Mouse (Mus musculus) retina, postnatal 7 days (tissue): ENCODE measurements around the gene Mtss1l.

ENCODE experiments used
- DNase-seq: peaks from one replicate; pipeline ENCODE4 v3.0.0-alpha.2; 2012; ENCODE audit warnings: low read depth, low spot score

Mtss1l gene

GRCm38 (mm10) chr8:110738591-110739195, 17.4 kb downstream of the Mtss1l start:
- DNase-seq, result no peak

GRCm38 (mm10) chr8:110740629-110741175, 19.4 kb downstream of the Mtss1l start:
- no peak for DNase-seq

GRCm38 (mm10) chr8:110741816-110742451, 20.7 kb downstream of the Mtss1l start:
- no peak for DNase-seq

GRCm38 (mm10) chr8:110742452-110742818, 21.2 kb downstream of the Mtss1l start:
- no peak for DNase-seq

GRCm38 (mm10) chr8:110745162-110745561, 23.9 kb downstream of the Mtss1l start:
- no peak for DNase-seq

GRCm38 (mm10) chr8:110746661-110747060, 25.4 kb downstream of the Mtss1l start:
- no peak for DNase-seq

GRCm38 (mm10) chr8:110749500-110750170, 28.4 kb downstream of the Mtss1l start:
- DNase-seq, result peak; percentile 73

GRCm38 (mm10) chr8:110750269-110750668, 29.0 kb downstream of the Mtss1l start:
- no peak for DNase-seq

- DNase-seq, result no peak
These were observed 30.2 kb downstream of the Mtss1l start for GRCm38 (mm10) chr8:110751490-110751889.

GRCm38 (mm10) chr8:110754713-110755112, 33.4 kb downstream of the Mtss1l start:
- no peak for DNase-seq

GRCm38 (mm10) chr8:110755511-110756170, 34.4 kb downstream of the Mtss1l start:
- DNase-seq, result no peak

- no peak for DNase-seq
These were observed 34.9 kb downstream of the Mtss1l start for GRCm38 (mm10) chr8:110756196-110756595.

GRCm38 (mm10) chr8:110760280-110760940, 39.1 kb downstream of the Mtss1l start:
- peak; percentile 11 for DNase-seq

- DNase-seq, result no peak
These were observed 39.9 kb downstream of the Mtss1l start for GRCm38 (mm10) chr8:110761185-110761584.

- DNase-seq, result no peak
These were observed 40.7 kb downstream of the Mtss1l start for GRCm38 (mm10) chr8:110761988-110762387.

- no peak for DNase-seq
These were observed 43.4 kb downstream of the Mtss1l start for GRCm38 (mm10) chr8:110764671-110765070.

- no peak for DNase-seq
These were observed 46.0 kb downstream of the Mtss1l start for GRCm38 (mm10) chr8:110767261-110767660.

GRCm38 (mm10) chr8:110772452-110772851, 51.2 kb downstream of the Mtss1l start:
- no peak for DNase-seq

GRCm38 (mm10) chr8:110774047-110774446, 52.8 kb downstream of the Mtss1l start:
- no peak for DNase-seq

- DNase-seq, result no peak
These were observed 53.4 kb downstream of the Mtss1l start for GRCm38 (mm10) chr8:110774725-110775124.

- no peak for DNase-seq
These were observed 54.0 kb downstream of the Mtss1l start for GRCm38 (mm10) chr8:110775316-110775715.

GRCm38 (mm10) chr8:110775721-110776120, 54.4 kb downstream of the Mtss1l start:
- no peak for DNase-seq
